Mouse (Mus musculus) ES-Bruce4 (cell line): ENCODE measurements around the gene Egfr.

Source experiments
- CTCF ChIP-seq: IDR thresholded peaks from one replicate; pipeline ENCODE4 v1.8.1; 2011; ENCODE audit warnings: low read depth, low read length
- EP300 ChIP-seq: IDR thresholded peaks from 2 replicates; pipeline ENCODE4 v1.6.1; 2011; ENCODE audit warnings: low read depth, low read length; ENCODE audit not compliant: insufficient read depth
- POLR2A ChIP-seq: IDR thresholded peaks from one replicate; pipeline ENCODE4 v1.8.1; 2011; ENCODE audit warnings: low read length; ENCODE audit not compliant: insufficient read depth

DNA sequence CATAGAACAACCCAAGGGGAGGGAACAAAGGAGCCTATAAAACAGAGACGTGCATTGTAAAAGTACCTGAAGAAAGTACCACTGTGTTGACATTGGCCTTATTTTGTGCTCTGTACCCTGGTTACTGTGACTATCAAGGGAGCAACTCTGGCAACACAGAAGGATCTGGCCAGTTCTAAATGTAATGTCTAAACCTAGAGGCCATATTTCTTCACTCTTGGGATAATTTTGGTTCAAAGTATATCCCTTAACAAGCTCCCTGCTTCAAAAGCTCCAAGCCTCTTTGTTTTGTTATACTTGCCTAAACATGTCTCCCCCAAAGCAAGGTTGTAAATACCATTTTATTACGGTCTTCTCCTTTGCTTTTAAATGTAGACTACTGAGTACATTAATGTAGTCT, 105.3 kb downstream of the Egfr start:
- TF ChIP-seq CTCF (no peak), EP300 (no peak), POLR2A (no peak)
